Mouse (Mus musculus): ENCODE results near the gene Ptcd2. TPM values are rescaled to one million over a fixed set of nuclear protein-coding genes. Genes with fewer than 3 reads are reported as not detected.
A peak's percentile ranks its signal among the peaks of the same experiment; 100 is the strongest.

The Ptcd2 gene
- total RNA-seq, 2 experiments from 2014 or later, result 28.8 to 30.5 TPM

DNA sequence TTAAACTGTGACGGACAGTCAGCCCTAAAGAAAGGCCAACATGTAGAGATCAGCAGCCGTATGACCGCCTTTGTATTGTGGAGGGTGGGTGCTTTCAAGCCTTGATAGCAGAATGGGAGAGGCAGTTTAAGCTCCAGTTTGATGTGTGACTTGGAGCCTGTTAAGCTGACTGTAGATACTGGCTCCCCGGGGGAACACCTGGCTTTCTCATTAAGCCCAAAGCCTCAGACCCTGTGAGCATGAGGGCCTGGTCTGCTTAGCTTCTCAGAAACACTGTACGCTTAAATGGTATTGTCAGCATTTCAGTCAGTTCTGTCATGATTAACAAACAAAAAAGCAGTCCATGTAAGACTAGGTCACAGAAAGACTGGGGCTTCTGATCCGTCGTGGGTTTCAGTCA lies 29.2 kb upstream of the Ptcd2 start:
- no peak for DNase-seq (ENCODE audit: low spot score in 2 of 2)
- no peak for TF ChIP-seq CTCF (conservative IDR thresholded peaks at IDR 0.05)
- Histone ChIP-seq H3K4me3 (no peak overlapping the region), H3K27ac (no peak overlapping the region)

- Histone ChIP-seq H3K27ac (no peak overlapping the region), H3K4me3 (no peak overlapping the region)
- TF ChIP-seq CTCF (conservative IDR thresholded peaks at IDR 0.05), result no peak
- no peak for DNase-seq (ENCODE audit: low spot score in 2 of 2)
These were observed 26.8 kb upstream of the Ptcd2 start for GRCm38 (mm10) chr13:99371285-99371684.

GRCm38 (mm10) chr13:99369103-99369502 lies 24.6 kb upstream of the Ptcd2 start:
- no peak for DNase-seq (ENCODE audit: low spot score in 2 of 2)
- H3K27ac ChIP-seq, result peak overlapping the region; percentile 82
- TF ChIP-seq CTCF (conservative IDR thresholded peaks at IDR 0.05), result no peak
- no peak overlapping the region for H3K4me3 ChIP-seq

DNA sequence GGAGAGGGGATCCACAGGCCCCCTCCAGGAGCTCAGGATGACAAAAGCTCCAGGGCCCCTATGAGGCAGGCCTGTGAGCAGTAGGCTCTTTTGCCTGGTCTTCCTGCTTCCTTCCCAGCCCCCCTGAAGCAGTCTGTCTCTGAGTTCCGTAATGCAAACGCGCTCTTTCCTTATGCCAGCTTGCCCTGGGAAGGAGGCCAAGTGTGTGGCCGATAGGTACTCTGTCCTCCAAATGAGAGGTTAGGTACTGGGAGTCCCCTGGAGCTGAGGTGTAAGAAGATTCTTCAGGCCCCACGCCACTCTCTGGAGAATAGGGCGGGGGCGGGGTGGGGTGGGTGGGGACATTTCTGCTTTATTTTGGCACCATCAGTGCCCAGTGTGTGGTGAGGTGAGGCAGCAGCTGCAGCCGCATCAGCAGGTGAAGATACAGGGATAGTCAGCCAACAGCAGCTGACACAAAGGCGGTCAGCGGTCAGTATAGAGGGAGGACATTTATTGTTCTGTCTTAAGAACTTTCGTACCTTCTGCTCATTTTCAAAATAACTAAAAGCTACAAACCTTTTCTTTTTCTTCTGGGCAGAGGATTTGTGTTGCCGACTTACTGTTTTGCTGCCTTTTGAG lies 23.2 kb upstream of the Ptcd2 start:
- Histone ChIP-seq H3K27ac (peak overlapping the region; percentile 82), H3K4me3 (no peak overlapping the region)
- DNase-seq (ENCODE audit: low spot score in 2 of 2), result no peak
- TF ChIP-seq CTCF (conservative IDR thresholded peaks at IDR 0.05), result no peak

- H3K27ac ChIP-seq, result peak overlapping the region; percentile 82
- no peak for TF ChIP-seq CTCF (conservative IDR thresholded peaks at IDR 0.05)
- DNase-seq (ENCODE audit: low spot score in 2 of 2), result peak; percentile 75 to 89
- H3K4me3 ChIP-seq, result no peak overlapping the region
These were observed 22.1 kb upstream of the Ptcd2 start for GRCm38 (mm10) chr13:99366422-99367175.

GRCm38 (mm10) chr13:99363866-99364265 lies 19.4 kb upstream of the Ptcd2 start:
- peak overlapping the region; percentile 75 for H3K27ac ChIP-seq
- peak; percentile 69 to 78 for DNase-seq (ENCODE audit: low spot score in 2 of 2)
- TF ChIP-seq CTCF (conservative IDR thresholded peaks at IDR 0.05), result no peak
- H3K4me3 ChIP-seq, result no peak overlapping the region

DNA sequence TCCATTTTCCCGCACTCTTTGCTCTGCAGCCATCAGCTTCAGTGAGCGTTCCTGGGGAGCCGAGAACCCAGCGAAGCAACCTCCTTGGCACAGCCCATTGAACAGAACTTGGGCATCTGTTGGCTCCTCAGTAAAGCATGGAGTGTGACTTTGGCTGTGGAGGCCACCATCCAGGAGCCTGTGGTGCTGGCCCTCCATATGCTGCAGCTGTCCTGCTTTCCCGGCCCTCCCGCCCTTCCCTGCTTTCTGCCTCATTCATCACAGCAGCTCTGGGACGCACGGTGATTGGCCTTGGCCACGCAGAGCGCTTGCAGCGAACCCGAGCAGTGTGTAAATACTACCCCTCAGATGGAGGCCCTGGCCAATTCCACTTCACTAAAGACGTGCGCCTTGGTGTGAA lies 14.4 kb upstream of the Ptcd2 start:
- Histone ChIP-seq H3K4me3 (no peak overlapping the region), H3K27ac (no peak overlapping the region)
- no peak for DNase-seq (ENCODE audit: low spot score in 2 of 2)
- no peak for TF ChIP-seq CTCF (conservative IDR thresholded peaks at IDR 0.05)

- no peak for DNase-seq (ENCODE audit: low spot score in 2 of 2)
- H3K27ac ChIP-seq, result no peak overlapping the region
- peak; percentile 64 for TF ChIP-seq CTCF (conservative IDR thresholded peaks at IDR 0.05)
- no peak overlapping the region for H3K4me3 ChIP-seq
These were observed 12.1 kb upstream of the Ptcd2 start for GRCm38 (mm10) chr13:99356428-99357265.

GRCm38 (mm10) chr13:99355861-99356260 lies 11.4 kb upstream of the Ptcd2 start:
- H3K4me3 ChIP-seq, result no peak overlapping the region
- no peak overlapping the region for H3K27ac ChIP-seq
- no peak for DNase-seq (ENCODE audit: low spot score in 2 of 2)
- TF ChIP-seq CTCF (conservative IDR thresholded peaks at IDR 0.05), result no peak

GRCm38 (mm10) chr13:99355072-99355471 lies 10.6 kb upstream of the Ptcd2 start:
- H3K4me3 ChIP-seq, result no peak overlapping the region
- DNase-seq (ENCODE audit: low spot score in 2 of 2), result no peak
- no peak for TF ChIP-seq CTCF (conservative IDR thresholded peaks at IDR 0.05)

GRCm38 (mm10) chr13:99353490-99353851 lies 9.0 kb upstream of the Ptcd2 start:
- Histone ChIP-seq H3K27ac (peak overlapping the region; percentile 92), H3K4me3 (peak overlapping the region; percentile 70)
- TF ChIP-seq CTCF (conservative IDR thresholded peaks at IDR 0.05), result no peak
- no peak for DNase-seq (ENCODE audit: low spot score in 2 of 2)

More at GRCm38 (mm10) chr13:99355072-99355471, 10.6 kb upstream of the Ptcd2 start:
- H3K27ac ChIP-seq, result no peak overlapping the region

DNA sequence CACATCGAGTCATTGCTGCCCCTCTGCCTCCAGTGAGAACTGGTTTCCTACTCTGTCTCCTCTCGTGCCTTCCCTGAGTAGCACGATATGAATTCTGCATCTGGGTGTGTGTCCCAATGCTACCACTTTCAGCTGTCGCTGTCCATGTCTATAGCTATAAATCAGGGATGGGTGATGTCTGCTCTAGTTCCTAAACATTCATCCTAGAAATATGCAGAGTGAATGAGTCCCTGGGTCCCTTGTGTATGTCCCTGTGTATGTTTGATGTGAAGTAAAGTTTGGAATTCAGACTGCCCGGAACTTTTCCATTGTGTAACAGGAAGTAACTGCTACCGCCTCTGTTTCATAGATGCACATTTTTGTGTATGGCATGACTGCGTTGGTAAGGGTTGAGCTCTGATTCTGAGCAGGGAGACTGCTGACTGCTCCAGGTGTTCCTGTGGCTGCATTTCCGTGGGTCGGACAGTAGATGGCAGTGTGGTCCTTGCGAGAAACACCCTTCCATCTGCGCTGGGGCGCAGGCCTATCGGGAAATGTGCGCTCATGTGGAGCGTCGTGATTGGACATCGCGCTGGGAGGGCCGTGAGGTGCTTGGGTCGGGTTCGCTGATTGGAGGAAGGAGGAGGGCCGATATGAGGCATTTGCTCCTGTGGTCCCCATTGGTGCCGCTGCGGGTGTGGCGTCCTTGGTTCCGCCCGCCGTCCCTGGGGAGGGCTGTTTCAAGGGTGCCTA lies 8.4 kb upstream of the Ptcd2 start:
- Histone ChIP-seq H3K4me3 (peak overlapping the region; percentile 70), H3K27ac (peak overlapping the region; percentile 92)
- peak; percentile 96 to 97 for DNase-seq (ENCODE audit: low spot score in 2 of 2)
- TF ChIP-seq CTCF (conservative IDR thresholded peaks at IDR 0.05), result peak; percentile 95
